Mouse (Mus musculus) 3T3-L1 (cell line): Measurements from ENCODE around the gene Trim66.

Experiments
- DNase-seq: peaks from one replicate; pipeline ENCODE4 v3.0.0-alpha.2; 2015; ENCODE audit warnings: low read depth, low spot score

Gene Trim66

DNA sequence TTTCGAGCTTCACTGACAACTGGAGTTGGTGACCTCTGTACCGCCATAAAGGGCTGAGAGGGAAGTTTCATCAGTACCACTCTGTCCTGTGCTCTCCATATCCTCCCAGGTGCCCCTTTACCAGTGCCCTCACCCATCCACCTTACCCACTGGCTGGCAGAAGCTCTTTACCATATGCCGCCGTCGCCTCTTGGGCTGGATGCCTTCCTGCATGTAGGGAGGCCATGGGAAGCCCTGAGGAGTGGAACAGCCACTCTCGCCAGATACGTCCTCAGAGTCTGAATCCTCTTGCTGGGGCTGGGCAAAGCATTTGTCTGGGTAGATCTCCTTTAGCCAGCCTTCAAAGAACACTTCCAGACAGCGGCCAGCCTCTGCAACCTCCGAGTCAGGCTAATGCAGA is 53.1 kb downstream of the Trim66 start:
- DNase-seq, result no peak

DNA sequence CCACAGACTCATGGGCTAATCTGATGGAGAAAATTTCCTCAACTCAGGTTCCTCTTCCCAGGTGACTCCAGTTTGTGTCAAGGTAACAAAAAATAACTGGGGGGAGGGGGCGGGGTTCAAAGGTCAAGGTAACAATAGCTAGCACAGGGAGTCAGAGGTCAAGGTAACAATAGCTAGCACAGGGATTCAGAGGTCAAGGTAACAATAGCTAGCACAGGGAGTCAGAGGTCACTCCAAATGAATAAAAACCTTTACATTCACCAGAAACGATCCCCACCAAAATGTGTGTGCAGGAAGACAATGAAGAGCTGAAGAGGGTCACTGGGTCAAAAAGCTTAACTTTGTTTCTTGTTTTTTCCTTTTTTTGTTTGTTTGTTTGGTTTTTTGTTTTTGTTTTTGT is 59.9 kb downstream of the Trim66 start:
- DNase-seq, result no peak

DNA sequence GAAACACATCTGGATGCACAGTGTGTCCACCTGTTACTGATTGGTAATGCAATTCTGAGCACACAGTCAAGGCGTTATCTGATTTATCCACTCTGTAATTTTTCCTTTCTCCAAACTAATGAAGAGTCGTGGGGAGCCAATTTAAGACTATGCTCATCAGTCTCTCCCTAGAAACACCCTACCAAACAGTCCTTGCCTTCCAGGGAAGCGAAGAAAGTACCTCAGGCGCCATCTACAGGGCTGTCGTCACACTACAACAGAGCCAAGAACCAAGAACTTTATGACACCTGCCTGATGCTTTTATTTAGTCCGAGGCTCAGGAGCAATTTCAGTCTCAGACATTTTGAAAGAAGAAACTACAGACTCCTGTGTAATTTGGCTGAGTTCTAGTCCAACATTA is 62.9 kb downstream of the Trim66 start:
- peak; percentile 52 for DNase-seq

DNA sequence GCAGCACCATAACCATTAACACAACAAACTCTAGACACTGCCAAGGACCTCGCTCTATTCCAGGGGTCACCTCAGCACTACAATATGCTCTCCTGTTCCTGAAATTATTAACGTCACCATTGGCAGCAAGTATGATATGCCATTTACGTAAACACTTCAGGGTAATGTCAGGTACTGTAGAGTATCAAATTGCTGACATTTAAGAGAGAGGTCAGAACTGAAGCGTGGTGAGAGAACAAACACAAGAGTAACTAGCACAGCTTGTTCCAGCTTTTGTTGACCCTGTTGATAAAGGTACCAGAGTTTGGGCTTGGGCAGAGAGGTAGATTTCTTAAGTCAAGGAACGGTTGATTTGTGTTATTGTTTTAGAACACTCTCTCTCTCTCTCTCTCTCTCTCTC is 65.2 kb downstream of the Trim66 start:
- no peak for DNase-seq

DNA sequence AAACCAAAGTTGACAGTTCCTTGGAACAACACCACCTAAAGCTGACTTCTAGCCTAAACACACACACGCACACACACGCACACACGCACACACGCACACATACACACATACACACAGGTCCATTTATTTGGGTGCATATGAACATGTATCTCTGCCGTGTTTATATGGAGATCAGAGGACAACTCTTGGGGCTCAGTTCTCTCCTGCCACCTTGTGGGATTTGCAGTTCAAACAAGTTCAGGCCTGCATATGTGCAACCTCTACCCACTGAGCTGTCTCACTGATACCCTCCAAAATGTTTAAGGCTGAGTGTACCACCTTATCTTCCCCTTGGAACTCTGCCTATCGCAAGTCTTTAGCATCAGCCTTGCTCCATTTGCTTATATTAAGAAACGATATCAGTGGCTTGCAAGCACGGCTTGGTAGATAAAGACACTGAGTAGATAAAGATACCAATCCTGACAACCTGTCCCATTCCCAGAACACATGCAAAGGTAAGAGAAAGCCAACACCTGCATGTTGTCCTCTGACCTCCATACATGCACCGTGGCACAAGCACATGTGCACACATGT is 67.2 kb downstream of the Trim66 start:
- no peak for DNase-seq

DNA sequence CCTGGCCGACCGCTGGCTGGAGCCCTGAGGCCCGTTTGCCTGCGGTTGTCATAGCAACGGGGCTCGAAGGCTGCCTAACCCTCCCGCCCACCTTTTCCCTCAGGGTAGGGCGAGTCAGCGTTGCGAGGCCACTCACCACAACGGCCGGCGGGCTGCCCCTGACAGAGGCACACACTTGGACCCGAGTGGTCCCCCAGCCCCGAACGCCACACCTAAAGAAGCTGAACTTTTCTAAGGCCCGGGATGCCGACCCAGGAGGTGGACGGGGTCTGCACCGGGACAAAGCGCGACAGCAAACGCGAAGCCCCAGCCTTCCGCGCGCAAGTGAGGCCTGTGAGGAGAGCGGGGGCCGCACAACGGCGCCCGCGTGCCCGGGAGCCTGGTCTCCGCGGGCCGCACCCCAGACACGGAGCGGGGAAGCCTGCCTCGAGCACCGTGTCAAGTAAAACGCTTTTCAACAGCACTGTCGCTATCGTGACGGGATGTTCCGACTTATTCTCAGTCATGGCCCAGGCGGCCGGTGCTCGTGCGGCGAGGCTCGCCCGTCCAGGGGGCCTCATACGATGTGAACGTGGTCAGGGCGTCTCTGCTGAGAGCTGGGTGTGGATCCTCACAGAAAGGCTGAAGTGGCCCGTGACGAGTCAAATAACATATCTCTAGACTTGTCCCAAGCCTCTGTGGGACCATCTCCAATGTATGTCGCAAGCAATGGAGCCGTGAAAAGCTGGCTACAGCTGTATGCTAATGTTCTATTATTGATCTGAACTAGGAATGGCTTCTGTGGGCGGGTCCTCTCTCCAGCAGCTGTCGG is 68.9 kb downstream of the Trim66 start, which contains the start of gene Stk33:
TSS of gene Stk33 (minus strand) at position 301 of the 811 bp plus-strand sequence.
- no peak for DNase-seq

DNA sequence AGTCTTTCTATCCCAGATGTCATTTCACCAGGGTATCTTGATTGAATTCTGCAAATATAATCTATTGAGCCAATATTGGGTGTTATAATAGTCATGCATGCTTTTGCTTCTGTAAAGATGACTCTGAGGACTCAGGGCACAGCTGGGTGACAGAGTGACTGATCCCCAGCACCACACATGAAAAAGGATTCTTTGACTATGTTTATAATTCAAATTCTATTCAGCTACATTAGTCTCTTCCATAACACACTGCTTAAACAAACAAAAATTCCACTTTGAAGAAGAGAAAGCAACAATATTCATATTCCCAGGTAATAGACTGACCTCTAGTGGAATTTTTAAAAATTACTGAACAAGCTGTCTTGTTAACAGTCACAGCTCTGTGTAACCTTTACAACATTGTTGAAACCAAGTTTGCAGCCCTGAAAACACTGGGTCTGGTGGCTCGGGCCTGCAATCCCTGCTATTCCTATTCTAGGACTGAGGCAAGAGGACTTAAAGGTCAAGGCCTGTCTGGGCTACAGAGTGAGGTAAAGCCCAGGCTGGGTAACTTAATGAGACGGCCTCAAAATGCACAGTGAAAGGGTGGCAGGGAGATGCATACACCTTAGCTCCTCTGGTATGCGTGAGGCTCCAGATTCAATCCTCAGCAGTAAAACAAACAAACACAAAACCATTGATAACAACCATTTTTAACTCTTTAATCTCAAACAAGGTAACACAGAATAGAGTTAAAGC is 83.3 kb downstream of the Trim66 start:
- DNase-seq, result peak; percentile 29

DNA sequence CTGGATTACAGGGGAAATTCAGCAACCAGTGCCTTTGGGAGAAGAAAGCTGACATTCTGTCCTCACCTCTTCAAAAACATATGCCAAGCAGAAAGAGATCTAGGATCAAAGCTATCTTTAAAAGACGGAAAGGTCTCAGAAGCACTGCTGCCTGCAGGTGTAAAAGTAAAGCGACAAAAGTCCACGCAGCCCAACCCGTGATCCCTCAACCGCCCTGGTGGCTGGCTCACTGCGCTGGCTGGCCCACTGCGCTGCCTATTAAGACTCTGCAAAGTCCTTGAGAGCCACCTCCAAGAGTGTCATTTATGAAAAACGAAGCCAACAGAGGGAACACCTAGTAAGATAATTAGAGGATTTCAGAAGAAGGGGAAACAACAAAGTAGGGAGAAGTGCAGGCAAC is 85.1 kb downstream of the Trim66 start:
- DNase-seq, result no peak

DNA sequence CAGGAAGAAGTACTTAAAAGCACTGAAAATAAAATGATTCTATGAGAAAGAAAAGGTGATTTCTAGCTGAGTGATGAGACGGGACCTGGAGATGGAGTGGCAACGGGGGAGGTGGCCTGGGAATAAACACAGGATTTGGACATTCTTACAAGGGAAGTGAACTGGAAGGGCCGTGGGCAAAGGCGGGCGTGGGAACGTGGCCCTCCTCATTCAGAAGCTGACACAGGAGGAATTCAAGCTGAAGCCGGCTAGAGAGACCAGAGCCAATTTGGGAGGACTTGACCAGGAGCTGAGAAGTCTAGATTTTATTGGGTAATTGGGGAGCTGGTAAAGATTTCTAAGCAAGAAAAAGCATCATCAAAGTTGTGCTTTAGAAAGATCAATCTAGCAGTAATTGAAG is 102.4 kb downstream of the Trim66 start:
- no peak for DNase-seq

DNA sequence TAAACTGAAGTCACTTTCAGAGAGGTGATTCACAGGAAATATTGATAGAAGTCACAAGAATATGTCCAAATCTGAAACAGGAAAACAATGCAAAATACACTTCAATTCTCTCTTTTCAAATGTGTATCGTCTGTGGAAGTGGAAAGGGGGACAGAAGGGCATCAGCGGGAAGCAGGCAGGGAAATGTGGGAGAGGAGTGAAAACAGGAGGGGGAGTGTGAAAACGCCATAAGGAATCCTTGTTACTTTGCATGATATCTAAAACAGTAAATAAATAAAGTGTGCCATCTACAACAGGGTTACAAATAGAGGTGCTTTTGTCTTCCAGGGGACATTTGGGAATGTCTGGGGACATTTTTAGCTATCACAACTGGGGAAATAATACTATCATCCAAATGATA is 108.6 kb downstream of the Trim66 start:
- DNase-seq, result no peak
